Mouse (Mus musculus): ENCODE results near the gene Hadhb. TPM values are rescaled to one million over a fixed set of nuclear protein-coding genes. Genes with fewer than 3 reads are reported as not detected.
A peak's percentile ranks its signal among the peaks of the same experiment; 100 is the strongest.
"Not testable (repeated sequence)": the region's sequence is repeated elsewhere in the genome, so short reads cannot be mapped to it uniquely, and the experiment has no call there.

Hadhb gene
- polyA plus RNA-seq, 1 experiment from 2014 or later: 147 TPM

DNA sequence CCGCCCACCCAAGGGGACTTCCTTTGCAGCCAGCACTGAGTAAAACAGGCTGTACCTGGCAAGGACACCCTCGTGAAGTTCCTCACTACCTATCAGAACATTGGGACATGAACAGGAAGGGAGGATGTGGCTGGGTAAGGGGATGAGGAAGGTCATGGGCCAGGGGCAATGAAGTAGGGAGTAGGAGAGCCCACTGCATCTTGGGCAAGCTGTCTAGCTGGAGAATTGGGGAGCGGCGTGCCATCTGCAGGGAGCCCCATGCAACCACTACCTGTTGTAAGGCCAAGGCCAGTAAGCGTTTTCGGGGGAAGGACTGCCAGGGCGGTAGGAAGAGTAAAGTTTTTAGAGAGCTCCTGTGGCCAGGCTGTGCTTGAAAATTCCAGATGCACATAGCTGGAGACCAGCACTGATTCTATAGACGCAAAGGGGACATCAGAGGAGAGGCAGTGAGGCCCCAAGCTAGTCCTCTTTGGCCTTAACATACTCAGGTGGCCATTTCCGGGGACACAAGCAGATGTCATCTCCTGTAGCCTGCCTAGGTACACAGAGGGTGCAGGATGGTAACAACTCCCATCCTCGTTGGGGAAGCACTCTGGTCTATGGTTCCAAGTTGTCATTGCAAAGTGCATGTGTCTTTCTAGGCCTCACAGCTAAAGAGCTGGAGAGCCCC is 48.3 kb downstream of the Hadhb start:
- DNase-seq (ENCODE audit: low spot score) (no peak), ATAC-seq (ENCODE audit: low read depth) (no peak)
- Histone ChIP-seq H3K9ac (ENCODE audit: low read depth, low read length) (no peak overlapping the region), H3K27ac (replicated peaks; ENCODE audit: low read depth, low read length) (no peak overlapping the region), H3K9me3 (ENCODE audit: control insufficient read depth, low read length) (no peaks in the 10 kb centered on the region), H3K4me2 (ENCODE audit: low read depth, low read length) (no peak overlapping the region), H3K4me3 (ENCODE audit: low read depth, low read length) (no peak overlapping the region), H3K4me1 (ENCODE audit: control insufficient read depth, insufficient read depth, low read length) (no peaks in the 10 kb centered on the region), H3K36me3 (ENCODE audit: control insufficient read depth, insufficient read depth, low read length) (no peaks in the 10 kb centered on the region), H3K27me3 (replicated peaks; ENCODE audit: control insufficient read depth, insufficient read depth, low read length) (no peaks in the 10 kb centered on the region)
- WGBS: 79% methylated on average over 10 of the region's 10 CpGs

DNA sequence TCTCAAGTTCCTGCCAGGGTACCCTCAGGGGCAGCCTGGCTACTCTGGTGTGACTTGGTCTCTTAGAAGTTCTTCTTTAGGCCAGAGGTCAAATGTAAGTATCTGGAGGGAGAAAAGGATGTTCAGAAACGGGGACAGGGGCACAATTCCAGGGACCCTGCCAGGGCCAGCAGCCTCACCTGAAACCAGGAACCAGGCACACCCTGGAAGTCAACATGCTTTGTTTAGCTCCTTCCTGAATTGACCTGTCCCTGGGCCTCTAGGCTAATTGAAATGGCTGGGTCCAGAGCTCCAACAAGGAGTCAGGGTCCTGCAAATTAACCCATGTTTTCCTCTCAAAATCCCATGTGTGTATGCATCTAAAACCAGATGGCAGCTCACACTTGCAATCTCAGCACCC is 49.4 kb downstream of the Hadhb start:
- Histone ChIP-seq H3K9ac (ENCODE audit: low read depth, low read length) (no peak overlapping the region), H3K4me1 (ENCODE audit: control insufficient read depth, insufficient read depth, low read length) (no peaks in the 10 kb centered on the region), H3K27me3 (replicated peaks; ENCODE audit: control insufficient read depth, insufficient read depth, low read length) (no peaks in the 10 kb centered on the region), H3K4me3 (ENCODE audit: low read depth, low read length) (no peak overlapping the region), H3K9me3 (ENCODE audit: control insufficient read depth, low read length) (no peaks in the 10 kb centered on the region), H3K4me2 (ENCODE audit: low read depth, low read length) (no peak overlapping the region), H3K27ac (replicated peaks; ENCODE audit: low read depth, low read length) (no peak overlapping the region), H3K36me3 (ENCODE audit: control insufficient read depth, insufficient read depth, low read length) (no peaks in the 10 kb centered on the region)
- ATAC-seq (ENCODE audit: low read depth) (no peak), DNase-seq (ENCODE audit: low spot score) (no peak)
- WGBS: 56% methylated on average over 1 of the region's 1 CpGs

DNA sequence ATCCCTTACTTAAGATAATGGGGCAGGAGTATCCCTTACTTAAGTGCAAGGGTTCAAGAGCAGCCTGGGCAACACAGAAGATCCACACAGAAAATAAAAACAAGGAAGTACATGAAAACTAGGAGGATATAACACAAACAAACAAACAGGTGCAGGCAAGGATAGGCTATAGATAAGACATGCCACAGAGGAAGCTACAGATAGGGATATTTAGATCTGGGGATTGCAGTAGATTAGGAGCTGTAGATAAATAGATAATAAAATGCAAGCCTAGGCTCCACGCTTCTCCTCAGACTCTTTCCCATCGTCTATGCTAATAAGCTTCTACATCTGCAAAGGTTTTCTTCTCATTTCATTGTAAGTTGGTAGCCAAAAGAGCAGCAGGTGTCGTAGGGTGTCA is 50.0 kb downstream of the Hadhb start:
- no peak overlapping the region for H3K27ac ChIP-seq (replicated peaks; ENCODE audit: low read depth, low read length)
- no peaks in the 10 kb centered on the region for H3K36me3 ChIP-seq (ENCODE audit: control insufficient read depth, insufficient read depth, low read length)
- H3K4me3 ChIP-seq (ENCODE audit: low read depth, low read length): no peak overlapping the region
- H3K4me2 ChIP-seq (ENCODE audit: low read depth, low read length): no peak overlapping the region
- WGBS: 69% methylated on average over 3 of the region's 3 CpGs
- H3K27me3 ChIP-seq (replicated peaks; ENCODE audit: control insufficient read depth, insufficient read depth, low read length): no peaks in the 10 kb centered on the region
- H3K9me3 ChIP-seq (ENCODE audit: control insufficient read depth, low read length): no peaks in the 10 kb centered on the region
- no peak for DNase-seq (ENCODE audit: low spot score)
- H3K4me1 ChIP-seq (ENCODE audit: control insufficient read depth, insufficient read depth, low read length): no peaks in the 10 kb centered on the region
- H3K9ac ChIP-seq (ENCODE audit: low read depth, low read length): no peak overlapping the region
- ATAC-seq (ENCODE audit: low read depth): no peak

DNA sequence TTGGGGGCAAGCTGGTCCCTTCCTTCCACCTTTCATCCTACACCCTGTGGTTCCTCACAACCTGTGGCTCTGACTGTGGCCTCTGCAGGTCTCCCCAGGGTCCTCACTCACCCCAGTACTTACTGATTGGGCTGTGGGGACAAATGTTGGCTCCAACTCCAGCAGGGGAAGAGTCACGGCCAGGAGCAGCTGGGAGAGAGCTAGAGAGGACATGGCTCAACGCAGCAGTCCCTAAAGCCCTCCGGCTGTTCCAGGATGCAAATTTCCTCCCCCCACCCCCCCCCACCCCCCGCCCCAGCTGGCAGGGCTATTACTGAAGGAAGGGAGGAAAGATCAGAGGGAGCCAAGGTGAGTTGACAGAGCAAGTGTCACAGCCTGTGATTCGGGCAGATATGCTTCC is 50.4 kb downstream of the Hadhb start, which contains the start of gene Adgrf3:
Adgrf3 (minus strand) TSS at position 230 of the 400 bp plus-strand sequence.
- H3K4me3 ChIP-seq (ENCODE audit: low read depth, low read length): no peak within 1 kb of the TSS
- H3K36me3 ChIP-seq (ENCODE audit: control insufficient read depth, insufficient read depth, low read length): no peaks in the 10 kb centered on the region
- no peak within 1 kb of the TSS for H3K27ac ChIP-seq (replicated peaks; ENCODE audit: low read depth, low read length)
- ATAC-seq (ENCODE audit: low read depth) (no peak), DNase-seq (ENCODE audit: low spot score) (no peak)
- no peaks in the 10 kb centered on the region for H3K9me3 ChIP-seq (ENCODE audit: control insufficient read depth, low read length)
- no peaks in the 10 kb centered on the region for H3K27me3 ChIP-seq (replicated peaks; ENCODE audit: control insufficient read depth, insufficient read depth, low read length)
- H3K4me2 ChIP-seq (ENCODE audit: low read depth, low read length): no peak within 1 kb of the TSS
- no peak within 1 kb of the TSS for H3K9ac ChIP-seq (ENCODE audit: low read depth, low read length)
- H3K4me1 ChIP-seq (ENCODE audit: control insufficient read depth, insufficient read depth, low read length): no peaks in the 10 kb centered on the region
- WGBS: 20% methylated on average over 4 of the region's 5 CpGs

DNA sequence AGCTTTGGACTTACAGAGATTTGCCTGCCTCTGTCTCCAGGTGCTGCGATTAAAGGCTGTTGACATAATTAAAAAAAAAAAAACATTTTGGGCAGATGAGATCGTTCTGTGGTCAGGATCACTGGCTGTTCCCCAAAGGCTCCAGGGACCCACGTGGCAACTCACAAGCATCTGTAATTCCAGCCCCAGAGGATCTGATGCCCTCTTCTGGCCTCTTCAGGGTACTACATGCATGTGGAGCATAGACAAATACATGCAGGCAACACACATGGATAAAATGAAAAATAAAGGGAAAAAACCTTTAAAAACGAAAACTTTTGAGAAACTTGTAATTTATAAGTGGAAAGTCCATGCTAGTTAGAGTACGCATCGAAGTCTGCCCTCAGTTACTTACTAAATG is 52.2 kb downstream of the Hadhb start:
- ATAC-seq (ENCODE audit: low read depth): no peak
- WGBS: 63% methylated on average over 6 of the region's 6 CpGs
- H3K4me1 ChIP-seq (ENCODE audit: control insufficient read depth, insufficient read depth, low read length): no peaks in the 10 kb centered on the region
- H3K4me3 ChIP-seq (ENCODE audit: low read depth, low read length): no peak overlapping the region
- no peak overlapping the region for H3K4me2 ChIP-seq (ENCODE audit: low read depth, low read length)
- H3K27me3 ChIP-seq (replicated peaks; ENCODE audit: control insufficient read depth, insufficient read depth, low read length): no peaks in the 10 kb centered on the region
- H3K9me3 ChIP-seq (ENCODE audit: control insufficient read depth, low read length): no peaks in the 10 kb centered on the region
- H3K9ac ChIP-seq (ENCODE audit: low read depth, low read length): no peak overlapping the region
- DNase-seq (ENCODE audit: low spot score): no peak
- no peak overlapping the region for H3K27ac ChIP-seq (replicated peaks; ENCODE audit: low read depth, low read length)
- no peaks in the 10 kb centered on the region for H3K36me3 ChIP-seq (ENCODE audit: control insufficient read depth, insufficient read depth, low read length)

DNA sequence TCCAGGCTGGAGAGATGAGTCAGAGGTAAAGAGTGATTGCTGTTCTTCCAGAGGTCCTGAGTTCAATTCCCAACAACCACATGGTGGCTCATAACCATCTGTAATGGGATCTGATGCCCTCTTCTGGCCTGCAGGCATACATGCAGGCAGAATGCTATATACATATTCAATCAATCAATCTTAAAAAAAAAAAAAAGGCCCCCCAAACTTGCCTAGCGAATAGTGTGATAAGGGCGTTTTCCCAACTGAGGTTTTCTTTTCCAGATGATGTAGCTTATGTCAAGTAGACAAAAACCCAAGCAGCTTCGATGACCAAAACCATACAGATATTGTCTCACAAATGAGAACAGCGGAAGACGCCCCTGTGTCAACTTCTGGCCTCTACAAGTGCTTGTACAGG is 55.7 kb downstream of the Hadhb start:
- not testable (repeated sequence) for H3K4me2 ChIP-seq (ENCODE audit: low read depth, low read length); H3K9ac ChIP-seq (ENCODE audit: low read depth, low read length); H3K4me1 ChIP-seq (ENCODE audit: control insufficient read depth, insufficient read depth, low read length); H3K4me3 ChIP-seq (ENCODE audit: low read depth, low read length); DNase-seq (ENCODE audit: low spot score); H3K9me3 ChIP-seq (ENCODE audit: control insufficient read depth, low read length); ATAC-seq (ENCODE audit: low read depth); H3K36me3 ChIP-seq (ENCODE audit: control insufficient read depth, insufficient read depth, low read length); H3K27ac ChIP-seq (replicated peaks; ENCODE audit: low read depth, low read length); H3K27me3 ChIP-seq (replicated peaks; ENCODE audit: control insufficient read depth, insufficient read depth, low read length)
- WGBS: 91% methylated on average over 5 of the region's 5 CpGs

DNA sequence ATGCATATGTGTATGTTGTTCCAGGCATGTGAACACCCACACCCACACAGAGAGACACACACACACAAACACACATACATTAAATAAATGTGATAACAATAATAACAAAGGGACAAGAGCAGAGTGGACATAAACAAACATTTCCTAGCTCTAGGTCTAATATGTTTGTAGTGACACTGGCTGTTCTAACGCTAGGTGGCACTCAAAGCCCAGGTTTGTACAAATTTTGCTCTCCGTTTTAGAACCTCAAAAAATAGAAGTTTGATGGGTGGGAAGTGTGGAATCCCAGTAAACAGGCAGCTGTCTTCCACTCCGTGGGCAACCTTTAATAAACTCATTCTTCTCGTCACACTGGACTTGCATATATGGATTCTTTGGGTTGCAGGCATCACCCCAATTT is 59.8 kb downstream of the Hadhb start:
- H3K4me1 ChIP-seq (ENCODE audit: control insufficient read depth, insufficient read depth, low read length): no peaks in the 10 kb centered on the region
- no peak overlapping the region for H3K4me2 ChIP-seq (ENCODE audit: low read depth, low read length)
- H3K27ac ChIP-seq (replicated peaks; ENCODE audit: low read depth, low read length): no peak overlapping the region
- DNase-seq (ENCODE audit: low spot score) (peak; percentile 69), ATAC-seq (ENCODE audit: low read depth) (no peak)
- no peaks in the 10 kb centered on the region for H3K27me3 ChIP-seq (replicated peaks; ENCODE audit: control insufficient read depth, insufficient read depth, low read length)
- no peaks in the 10 kb centered on the region for H3K36me3 ChIP-seq (ENCODE audit: control insufficient read depth, insufficient read depth, low read length)
- no peaks in the 10 kb centered on the region for H3K9me3 ChIP-seq (ENCODE audit: control insufficient read depth, low read length)
- no peak overlapping the region for H3K4me3 ChIP-seq (ENCODE audit: low read depth, low read length)
- no peak overlapping the region for H3K9ac ChIP-seq (ENCODE audit: low read depth, low read length)
- WGBS: 12% methylated on average over 4 of the region's 4 CpGs

DNA sequence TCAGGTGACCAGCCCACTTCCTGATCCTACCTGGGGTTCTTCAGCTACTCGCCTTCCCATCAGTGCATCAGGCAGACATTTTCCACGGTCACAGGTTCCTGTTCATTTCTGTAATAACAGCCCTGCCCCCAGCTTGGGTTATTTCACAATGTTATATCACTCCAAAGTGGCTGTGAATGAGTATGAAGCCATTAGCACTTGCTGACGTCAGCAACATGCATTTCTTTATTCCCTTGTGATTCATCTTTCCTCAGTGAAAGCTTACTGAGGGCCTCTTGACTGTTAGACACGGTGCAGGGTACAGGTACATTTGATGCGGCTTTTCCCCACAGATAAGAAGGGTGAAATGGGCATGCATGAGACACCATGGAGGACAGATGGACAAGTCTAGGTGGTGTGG is 60.9 kb downstream of the Hadhb start:
- ATAC-seq (ENCODE audit: low read depth): no peak
- no peaks in the 10 kb centered on the region for H3K4me1 ChIP-seq (ENCODE audit: control insufficient read depth, insufficient read depth, low read length)
- H3K4me3 ChIP-seq (ENCODE audit: low read depth, low read length): no peak overlapping the region
- H3K27ac ChIP-seq (replicated peaks; ENCODE audit: low read depth, low read length): no peak overlapping the region
- no peaks in the 10 kb centered on the region for H3K27me3 ChIP-seq (replicated peaks; ENCODE audit: control insufficient read depth, insufficient read depth, low read length)
- H3K9me3 ChIP-seq (ENCODE audit: control insufficient read depth, low read length): no peaks in the 10 kb centered on the region
- 72% methylated on average over 5 of the region's 5 CpGs for WGBS
- DNase-seq (ENCODE audit: low spot score): no peak
- no peak overlapping the region for H3K4me2 ChIP-seq (ENCODE audit: low read depth, low read length)
- H3K36me3 ChIP-seq (ENCODE audit: control insufficient read depth, insufficient read depth, low read length): no peaks in the 10 kb centered on the region
- no peak overlapping the region for H3K9ac ChIP-seq (ENCODE audit: low read depth, low read length)

DNA sequence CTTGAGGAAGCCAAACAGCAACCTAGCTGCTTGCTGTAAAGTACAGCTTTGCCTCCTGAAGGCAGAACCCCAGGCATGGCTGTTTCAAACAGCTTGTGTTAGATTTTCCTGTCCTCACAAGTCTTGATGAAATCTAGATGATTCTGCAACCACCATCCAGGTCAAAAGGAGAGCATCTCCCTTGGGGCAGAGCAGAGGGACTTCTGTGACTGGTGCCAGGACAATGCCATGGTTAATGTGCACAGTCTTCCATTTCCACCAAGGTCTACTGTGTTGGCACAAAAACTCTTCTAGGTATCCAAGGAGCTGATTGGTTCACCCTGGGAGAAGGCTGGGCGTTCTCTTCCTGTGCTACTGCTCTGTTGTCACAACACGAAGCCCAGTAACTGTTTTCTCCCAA is 64.7 kb downstream of the Hadhb start:
- Histone ChIP-seq H3K4me3 (ENCODE audit: low read depth, low read length) (no peak overlapping the region), H3K4me2 (ENCODE audit: low read depth, low read length) (no peak overlapping the region), H3K27me3 (replicated peaks; ENCODE audit: control insufficient read depth, insufficient read depth, low read length) (no peaks in the 10 kb centered on the region), H3K9ac (ENCODE audit: low read depth, low read length) (no peak overlapping the region), H3K36me3 (ENCODE audit: control insufficient read depth, insufficient read depth, low read length) (peaks cover 7% of the 10 kb centered on the region; the same call in 1 of the 2 replicates), H3K27ac (replicated peaks; ENCODE audit: low read depth, low read length) (no peak overlapping the region), H3K9me3 (ENCODE audit: control insufficient read depth, low read length) (no peaks in the 10 kb centered on the region), H3K4me1 (ENCODE audit: control insufficient read depth, insufficient read depth, low read length) (no peaks in the 10 kb centered on the region)
- WGBS: 94% methylated on average over 2 of the region's 2 CpGs
- DNase-seq (ENCODE audit: low spot score) (no peak), ATAC-seq (ENCODE audit: low read depth) (no peak)

All from embryonic facial prominence, embryonic 14.5 days (tissue).